In the genomic region with DNA sequence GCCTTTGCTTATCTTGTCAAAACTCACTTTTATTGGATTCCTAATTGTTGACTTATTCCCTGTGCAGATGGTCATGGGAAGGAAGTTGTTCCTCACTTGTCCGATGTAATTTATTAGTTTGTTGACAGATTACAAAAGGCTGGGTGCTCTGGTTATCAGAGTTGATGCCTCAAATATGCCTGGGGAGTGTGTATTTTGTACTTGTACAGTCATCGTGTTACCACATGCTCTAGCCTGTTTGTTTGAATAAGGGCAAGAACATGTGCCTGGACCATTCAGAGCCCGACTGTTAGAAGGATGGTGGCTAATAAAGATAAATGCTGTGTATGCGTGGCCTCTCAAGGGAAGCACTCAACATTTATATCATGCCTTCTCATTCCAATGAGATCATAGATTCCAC, we compare ENCODE assay signal across 15 mouse cellular contexts.
DNase-seq lines count a peak whose midpoint lies in the region; ATAC-seq and TF ChIP-seq lines count a peak whose summit lies in the region.
"Had no signal": no experiment of that assay in that cellular context is flagged by ENCODE, and none has a peak within 500 bp of the region (broad histone marks: within the 10 kb centered on the region; RNA-seq: fewer than 3 reads in every experiment).

No protein-coding gene starts in this region.

- peak; percentile 38 for DNase-seq in embryonic facial prominence, embryonic 14.5 days (ENCODE audit: low spot score)
- DNase-seq in embryonic facial prominence, embryonic 10.5 days (ENCODE audit: low spot score): no peak
- no peak for DNase-seq in lung, postnatal 4 days
- peak; percentile 53 for DNase-seq in kidney, adult 9 months
- DNase-seq in layer of hippocampus, postnatal 14 days (ENCODE audit: low spot score in 2 of 2): no peak
- no peak for DNase-seq in forebrain, postnatal 0 days
- DNase-seq: adrenal gland, postnatal 10 days; B cell, adult 2 months; right cerebral cortex, adult 18-20 months had no signal

- no peaks in the 10 kb centered on the region for H3K4me1 ChIP-seq in embryonic facial prominence, embryonic 14.5 days (ENCODE audit: control insufficient read depth, insufficient read depth, low read length)
- H3K4me1 ChIP-seq in embryonic facial prominence, embryonic 10.5 days: no peaks in the 10 kb centered on the region
- no peaks in the 10 kb centered on the region for H3K4me1 ChIP-seq in lung, embryonic 16.5 days (replicated peaks; ENCODE audit: control insufficient read depth, insufficient read depth, low read length)
- H3K4me1 ChIP-seq in stomach, embryonic 14.5 days (ENCODE audit: control insufficient read depth, insufficient read depth, low read length): no peaks in the 10 kb centered on the region
- no peaks in the 10 kb centered on the region for H3K4me1 ChIP-seq in forebrain, postnatal 0 days (ENCODE audit: insufficient read depth)
- H3K4me1 ChIP-seq: liver, embryonic 15.5 days; midbrain, embryonic 12.5 days; neural tube, embryonic 12.5 days had no signal

- WGBS in embryonic facial prominence, embryonic 14.5 days: 59% methylated on average over 4 of the region's 4 CpGs
- 80% methylated on average over 4 of the region's 4 CpGs for WGBS in embryonic facial prominence, embryonic 10.5 days
- 23% methylated on average over 4 of the region's 4 CpGs for WGBS in lung, embryonic 16.5 days
- WGBS in stomach, embryonic 14.5 days: 25% methylated on average over 4 of the region's 4 CpGs
- WGBS in forebrain, postnatal 0 days: 88% methylated on average over 4 of the region's 4 CpGs

- no peak overlapping the region for H3K9ac ChIP-seq in embryonic facial prominence, embryonic 14.5 days (ENCODE audit: low read depth, low read length)
- no peak overlapping the region for H3K9ac ChIP-seq in lung, embryonic 16.5 days (ENCODE audit: low read length)
- no peak overlapping the region for H3K9ac ChIP-seq in stomach, embryonic 14.5 days (replicated peaks; ENCODE audit: low read depth, low read length)
- no peak overlapping the region for H3K9ac ChIP-seq in forebrain, postnatal 0 days
- H3K9ac ChIP-seq: liver, embryonic 15.5 days; midbrain, embryonic 12.5 days; neural tube, embryonic 12.5 days had no signal

- peak; percentile 65; the same call in 1 of the 2 replicates for ATAC-seq in embryonic facial prominence, embryonic 14.5 days (ENCODE audit: low read depth)
- ATAC-seq in lung, embryonic 16.5 days (ENCODE audit: low read depth): 0 out of 2 replicates have a peak, but pooled peaks have one; percentile 12
- 0 out of 2 replicates have a peak, but pooled peaks have one; percentile 61 for ATAC-seq in stomach, embryonic 14.5 days (ENCODE audit: insufficient number of reproducible peaks, insufficient read depth, low FRiP score, low read depth)
- no peak for ATAC-seq in forebrain, postnatal 0 days
- ATAC-seq: inflammation-experienced regulatory T-cells, adult 6 months had no signal

- no peaks in the 10 kb centered on the region for H3K9me3 ChIP-seq in embryonic facial prominence, embryonic 14.5 days (ENCODE audit: control insufficient read depth, low read length)
- no peaks in the 10 kb centered on the region for H3K9me3 ChIP-seq in embryonic facial prominence, embryonic 10.5 days
- H3K9me3 ChIP-seq in lung, embryonic 16.5 days (ENCODE audit: control insufficient read depth, low read length): no peaks in the 10 kb centered on the region
- H3K9me3 ChIP-seq in stomach, embryonic 14.5 days (ENCODE audit: control insufficient read depth, low read depth, low read length): no peaks in the 10 kb centered on the region
- no peaks in the 10 kb centered on the region for H3K9me3 ChIP-seq in forebrain, postnatal 0 days (ENCODE audit: low read length)
- H3K9me3 ChIP-seq: liver, embryonic 15.5 days; midbrain, embryonic 12.5 days; neural tube, embryonic 12.5 days had no signal

- no peak overlapping the region for H3K4me2 ChIP-seq in embryonic facial prominence, embryonic 14.5 days (ENCODE audit: low read depth, low read length)
- no peak overlapping the region for H3K4me2 ChIP-seq in lung, embryonic 16.5 days (ENCODE audit: low read depth, low read length)
- no peak overlapping the region for H3K4me2 ChIP-seq in stomach, embryonic 14.5 days (replicated peaks; ENCODE audit: low read depth, low read length)
- H3K4me2 ChIP-seq in forebrain, postnatal 0 days (ENCODE audit: low read depth): no peak overlapping the region
- H3K4me2 ChIP-seq: liver, embryonic 15.5 days; midbrain, embryonic 12.5 days; neural tube, embryonic 12.5 days had no signal

- H3K27ac ChIP-seq in embryonic facial prominence, embryonic 14.5 days (replicated peaks; ENCODE audit: low read depth, low read length): no peak overlapping the region
- H3K27ac ChIP-seq in embryonic facial prominence, embryonic 10.5 days (replicated peaks): no peak overlapping the region
- no peak overlapping the region for H3K27ac ChIP-seq in lung, embryonic 16.5 days (ENCODE audit: low read length)
- H3K27ac ChIP-seq in stomach, embryonic 14.5 days (ENCODE audit: low read length): no peak overlapping the region
- H3K27ac ChIP-seq in forebrain, postnatal 0 days (ENCODE audit: low read depth, low read length): no peak overlapping the region
- H3K27ac ChIP-seq: liver, embryonic 15.5 days; midbrain, embryonic 12.5 days; neural tube, embryonic 12.5 days had no signal

- H3K36me3 ChIP-seq in embryonic facial prominence, embryonic 14.5 days (ENCODE audit: control insufficient read depth, insufficient read depth, low read length): no peaks in the 10 kb centered on the region
- H3K36me3 ChIP-seq in embryonic facial prominence, embryonic 10.5 days (replicated peaks): no peaks in the 10 kb centered on the region
- no peaks in the 10 kb centered on the region for H3K36me3 ChIP-seq in lung, embryonic 16.5 days (ENCODE audit: control insufficient read depth, insufficient read depth, low read length)
- H3K36me3 ChIP-seq in stomach, embryonic 14.5 days (ENCODE audit: control insufficient read depth, insufficient read depth, low read length): no peaks in the 10 kb centered on the region
- H3K36me3 ChIP-seq in forebrain, postnatal 0 days (ENCODE audit: insufficient read depth): no peaks in the 10 kb centered on the region
- H3K36me3 ChIP-seq: liver, embryonic 15.5 days; midbrain, embryonic 12.5 days; neural tube, embryonic 12.5 days had no signal

- no peak overlapping the region for H3K4me3 ChIP-seq in embryonic facial prominence, embryonic 14.5 days (ENCODE audit: low read depth, low read length)
- no peak overlapping the region for H3K4me3 ChIP-seq in embryonic facial prominence, embryonic 10.5 days
- no peak overlapping the region for H3K4me3 ChIP-seq in lung, embryonic 16.5 days (ENCODE audit: low read length)
- H3K4me3 ChIP-seq in stomach, embryonic 14.5 days (ENCODE audit: low read depth, low read length): no peak overlapping the region
- no peak overlapping the region for H3K4me3 ChIP-seq in forebrain, postnatal 0 days (ENCODE audit: low read depth, low read length)
- H3K4me3 ChIP-seq: liver, embryonic 15.5 days; midbrain, embryonic 12.5 days; neural tube, embryonic 12.5 days had no signal

- TF ChIP-seq CTCF in forebrain, postnatal 0 days (IDR thresholded peaks at IDR 0.05; ENCODE audit: low read depth): no peak

- no peaks in the 10 kb centered on the region for H3K27me3 ChIP-seq in embryonic facial prominence, embryonic 14.5 days (replicated peaks; ENCODE audit: control insufficient read depth, insufficient read depth, low read length)
- H3K27me3 ChIP-seq in embryonic facial prominence, embryonic 10.5 days (replicated peaks; ENCODE audit: low read depth, poor library complexity, severe bottlenecking): no peaks in the 10 kb centered on the region
- no peaks in the 10 kb centered on the region for H3K27me3 ChIP-seq in lung, embryonic 16.5 days (ENCODE audit: control insufficient read depth, insufficient read depth, low read depth, low read length)
- H3K27me3 ChIP-seq in stomach, embryonic 14.5 days (ENCODE audit: control insufficient read depth, insufficient read depth, low read length): no peaks in the 10 kb centered on the region
- no peaks in the 10 kb centered on the region for H3K27me3 ChIP-seq in forebrain, postnatal 0 days (ENCODE audit: insufficient read depth, low read length)
- H3K27me3 ChIP-seq: liver, embryonic 15.5 days; midbrain, embryonic 12.5 days; neural tube, embryonic 12.5 days had no signal

Comparison
In these comparisons a context has a peak if more than half of its experiments do, and no peak if none do; other contexts are left out.
1. DNase-seq: peak in embryonic facial prominence, embryonic 14.5 days (single experiment) and kidney, adult 9 months (single experiment); none in embryonic facial prominence, embryonic 10.5 days (single experiment), lung, postnatal 4 days (0 of 2), layer of hippocampus, postnatal 14 days (0 of 2) and forebrain, postnatal 0 days (single experiment).